Mouse (Mus musculus): ENCODE results near the gene Cnot10. TPM values are rescaled to one million over a fixed set of nuclear protein-coding genes. Genes with fewer than 3 reads are reported as not detected.

Gene Cnot10
- polyA plus RNA-seq, 1 experiment from 2014 or later = 65.8 TPM

- H3K4me1 ChIP-seq (replicated peaks; ENCODE audit: control insufficient read depth, insufficient read depth, low read length) = 0 out of 2 replicates have a peak, but pooled peaks cover 5% of the 10 kb centered on the region
- DNase-seq (ENCODE audit: low spot score) = peak; percentile 87
- no peaks in the 10 kb centered on the region for H3K9me3 ChIP-seq (ENCODE audit: control insufficient read depth, low read length)
- H3K27me3 ChIP-seq (replicated peaks; ENCODE audit: control insufficient read depth, insufficient read depth, low read length) = no peaks in the 10 kb centered on the region
- peak; percentile 61 for ATAC-seq (replicated peaks; ENCODE audit: low FRiP score, low TSS enrichment, low read depth)
- H3K27ac ChIP-seq (ENCODE audit: low read depth) = peak overlapping the region; percentile 67
- H3K9ac ChIP-seq (ENCODE audit: low read length) = peak overlapping the region; percentile 43; the same call in 1 of the 2 replicates
- peaks cover 24% of the 10 kb centered on the region for H3K36me3 ChIP-seq (ENCODE audit: control insufficient read depth, insufficient read depth, low read length)
- peak overlapping the region; percentile 39 for H3K4me3 ChIP-seq (ENCODE audit: low read depth, low read length)
- 2% methylated on average over 23 of the region's 23 CpGs for WGBS
- peak overlapping the region; percentile 89 for H3K4me2 ChIP-seq (ENCODE audit: low read length)
These were observed 56.2 kb downstream of the Cnot10 start for GRCm38 (mm10) chr9:114583812-114584182.

- WGBS = 47% methylated on average over 11 of the region's 11 CpGs
- no peaks in the 10 kb centered on the region for H3K4me1 ChIP-seq (replicated peaks; ENCODE audit: control insufficient read depth, insufficient read depth, low read length)
- no peak overlapping the region for H3K9ac ChIP-seq (ENCODE audit: low read length)
- ATAC-seq (replicated peaks; ENCODE audit: low FRiP score, low TSS enrichment, low read depth) (no peak), DNase-seq (ENCODE audit: low spot score) (no peak)
- H3K27me3 ChIP-seq (replicated peaks; ENCODE audit: control insufficient read depth, insufficient read depth, low read length) = no peaks in the 10 kb centered on the region
- no peak overlapping the region for H3K27ac ChIP-seq (ENCODE audit: low read depth)
- no peak overlapping the region for H3K4me2 ChIP-seq (ENCODE audit: low read length)
- H3K36me3 ChIP-seq (ENCODE audit: control insufficient read depth, insufficient read depth, low read length) = no peaks in the 10 kb centered on the region
- no peaks in the 10 kb centered on the region for H3K9me3 ChIP-seq (ENCODE audit: control insufficient read depth, low read length)
- no peak overlapping the region for H3K4me3 ChIP-seq (ENCODE audit: low read depth, low read length)
These were observed 61.3 kb downstream of the Cnot10 start for GRCm38 (mm10) chr9:114578646-114579045.

- Histone ChIP-seq H3K27ac (ENCODE audit: low read depth) (no peak overlapping the region), H3K9me3 (ENCODE audit: control insufficient read depth, low read length) (no peaks in the 10 kb centered on the region), H3K4me1 (replicated peaks; ENCODE audit: control insufficient read depth, insufficient read depth, low read length) (no peaks in the 10 kb centered on the region), H3K9ac (ENCODE audit: low read length) (no peak overlapping the region), H3K4me3 (ENCODE audit: low read depth, low read length) (no peak overlapping the region), H3K27me3 (replicated peaks; ENCODE audit: control insufficient read depth, insufficient read depth, low read length) (no peaks in the 10 kb centered on the region), H3K36me3 (ENCODE audit: control insufficient read depth, insufficient read depth, low read length) (no peaks in the 10 kb centered on the region), H3K4me2 (ENCODE audit: low read length) (no peak overlapping the region)
- DNase-seq (ENCODE audit: low spot score) (no peak), ATAC-seq (replicated peaks; ENCODE audit: low FRiP score, low TSS enrichment, low read depth) (no peak)
- WGBS = 92% methylated on average over 1 of the region's 1 CpGs
These were observed 64.0 kb downstream of the Cnot10 start for GRCm38 (mm10) chr9:114576001-114576400.

- 63% methylated on average over 5 of the region's 5 CpGs for WGBS
- H3K36me3 ChIP-seq (ENCODE audit: control insufficient read depth, insufficient read depth, low read length) = no peaks in the 10 kb centered on the region
- H3K4me2 ChIP-seq (ENCODE audit: low read length) = no peak overlapping the region
- no peak for DNase-seq (ENCODE audit: low spot score)
- no peak overlapping the region for H3K9ac ChIP-seq (ENCODE audit: low read length)
- no peaks in the 10 kb centered on the region for H3K4me1 ChIP-seq (replicated peaks; ENCODE audit: control insufficient read depth, insufficient read depth, low read length)
- H3K27ac ChIP-seq (ENCODE audit: low read depth) = no peak overlapping the region
- H3K4me3 ChIP-seq (ENCODE audit: low read depth, low read length) = no peak overlapping the region
- no peak for ATAC-seq (replicated peaks; ENCODE audit: low FRiP score, low TSS enrichment, low read depth)
- no peaks in the 10 kb centered on the region for H3K27me3 ChIP-seq (replicated peaks; ENCODE audit: control insufficient read depth, insufficient read depth, low read length)
- H3K9me3 ChIP-seq (ENCODE audit: control insufficient read depth, low read length) = no peaks in the 10 kb centered on the region
These were observed 66.5 kb downstream of the Cnot10 start for GRCm38 (mm10) chr9:114573528-114573927.

- no peaks in the 10 kb centered on the region for H3K4me1 ChIP-seq (replicated peaks; ENCODE audit: control insufficient read depth, insufficient read depth, low read length)
- no peaks in the 10 kb centered on the region for H3K9me3 ChIP-seq (ENCODE audit: control insufficient read depth, low read length)
- 90% methylated on average over 5 of the region's 5 CpGs for WGBS
- ATAC-seq (replicated peaks; ENCODE audit: low FRiP score, low TSS enrichment, low read depth) (no peak), DNase-seq (ENCODE audit: low spot score) (no peak)
- no peaks in the 10 kb centered on the region for H3K36me3 ChIP-seq (ENCODE audit: control insufficient read depth, insufficient read depth, low read length)
- no peak overlapping the region for H3K4me2 ChIP-seq (ENCODE audit: low read length)
- H3K27ac ChIP-seq (ENCODE audit: low read depth) = no peak overlapping the region
- no peak overlapping the region for H3K4me3 ChIP-seq (ENCODE audit: low read depth, low read length)
- no peak overlapping the region for H3K9ac ChIP-seq (ENCODE audit: low read length)
- 0 out of 2 replicates have a peak, but pooled peaks cover 4% of the 10 kb centered on the region for H3K27me3 ChIP-seq (replicated peaks; ENCODE audit: control insufficient read depth, insufficient read depth, low read length)
These were observed 71.1 kb downstream of the Cnot10 start for GRCm38 (mm10) chr9:114568682-114569474.

GRCm38 (mm10) chr9:114564667-114565066 lies 75.3 kb downstream of the Cnot10 start:
- H3K27me3 ChIP-seq (replicated peaks; ENCODE audit: control insufficient read depth, insufficient read depth, low read length) = peaks cover 44% of the 10 kb centered on the region
- no peaks in the 10 kb centered on the region for H3K4me1 ChIP-seq (replicated peaks; ENCODE audit: control insufficient read depth, insufficient read depth, low read length)
- H3K9ac ChIP-seq (ENCODE audit: low read length) = peak overlapping the region; percentile 66
- H3K4me2 ChIP-seq (ENCODE audit: low read length) = peak overlapping the region; percentile 76
- under 1% methylated on average over 10 of the region's 10 CpGs for WGBS
- H3K36me3 ChIP-seq (ENCODE audit: control insufficient read depth, insufficient read depth, low read length) = no peaks in the 10 kb centered on the region
- DNase-seq (ENCODE audit: low spot score) (peak; percentile 74), ATAC-seq (replicated peaks; ENCODE audit: low FRiP score, low TSS enrichment, low read depth) (peak; percentile 27)
- peak overlapping the region; percentile 93 for H3K27ac ChIP-seq (ENCODE audit: low read depth)
- peak overlapping the region; percentile 65 for H3K4me3 ChIP-seq (ENCODE audit: low read depth, low read length)
- no peaks in the 10 kb centered on the region for H3K9me3 ChIP-seq (ENCODE audit: control insufficient read depth, low read length)

GRCm38 (mm10) chr9:114563761-114564606 lies 76.0 kb downstream of the Cnot10 start, which contains the start of gene Trim71:
TSS of gene Trim71 (minus strand) at chr9:114564369.
- Histone ChIP-seq H3K36me3 (ENCODE audit: control insufficient read depth, insufficient read depth, low read length) (no peaks in the 10 kb centered on the region), H3K4me2 (ENCODE audit: low read length) (peak within 1 kb of the TSS; percentile 76), H3K4me3 (ENCODE audit: low read depth, low read length) (peak within 1 kb of the TSS; percentile 65), H3K4me1 (replicated peaks; ENCODE audit: control insufficient read depth, insufficient read depth, low read length) (no peaks in the 10 kb centered on the region), H3K9ac (ENCODE audit: low read length) (peak within 1 kb of the TSS; percentile 66), H3K27me3 (replicated peaks; ENCODE audit: control insufficient read depth, insufficient read depth, low read length) (peaks cover 47% of the 10 kb centered on the region), H3K9me3 (ENCODE audit: control insufficient read depth, low read length) (no peaks in the 10 kb centered on the region), H3K27ac (ENCODE audit: low read depth) (peak within 1 kb of the TSS; percentile 93)
- DNase-seq (ENCODE audit: low spot score) = peak; percentile 86
- peak; percentile 75 for ATAC-seq (replicated peaks; ENCODE audit: low FRiP score, low TSS enrichment, low read depth)
- under 1% methylated on average over 90 of the region's 91 CpGs for WGBS

GRCm38 (mm10) chr9:114562919-114563751 lies 76.8 kb downstream of the Cnot10 start:
- Histone ChIP-seq H3K4me3 (ENCODE audit: low read depth, low read length) (peak overlapping the region; percentile 65), H3K27me3 (replicated peaks; ENCODE audit: control insufficient read depth, insufficient read depth, low read length) (peaks cover 50% of the 10 kb centered on the region), H3K9ac (ENCODE audit: low read length) (peak overlapping the region; percentile 66), H3K27ac (ENCODE audit: low read depth) (peak overlapping the region; percentile 93), H3K9me3 (ENCODE audit: control insufficient read depth, low read length) (no peaks in the 10 kb centered on the region), H3K4me2 (ENCODE audit: low read length) (peak overlapping the region; percentile 76), H3K36me3 (ENCODE audit: control insufficient read depth, insufficient read depth, low read length) (no peaks in the 10 kb centered on the region), H3K4me1 (replicated peaks; ENCODE audit: control insufficient read depth, insufficient read depth, low read length) (no peaks in the 10 kb centered on the region)
- DNase-seq (ENCODE audit: low spot score) (peak; percentile 80), ATAC-seq (replicated peaks; ENCODE audit: low FRiP score, low TSS enrichment, low read depth) (peak; percentile 14; the same call in 1 of the 2 replicates)
- WGBS = under 1% methylated on average over 104 of the region's 122 CpGs
